Mouse (Mus musculus): Measurements from ENCODE around the gene Slc16a10.

- TF ChIP-seq CTCF (conservative IDR thresholded peaks at IDR 0.05; ENCODE audit: low read length) (no peak), NANOG (IDR thresholded peaks at IDR 0.05; ENCODE audit: borderline replicate concordance, low read length) (no peak)
These were observed 10.2 kb downstream of the Slc16a10 start for GRCm38 (mm10) chr10:40131690-40132418.
